Mouse (Mus musculus) retina, postnatal 7 days (tissue): ENCODE measurements around the gene Tnrc6c.

Experiments
- DNase-seq: peaks from one replicate; pipeline ENCODE4 v3.0.0-alpha.2; 2012; ENCODE audit warnings: low read depth, low spot score

Tnrc6c gene

GRCm38 (mm10) chr11:117653491-117654351 lies at the start of gene Tnrc6c:
Gene Tnrc6c (plus strand): TSS chr11:117654289.
- peak; percentile 70 for DNase-seq

GRCm38 (mm10) chr11:117606137-117606536 lies 48.0 kb upstream of the Tnrc6c start:
- DNase-seq = no peak

GRCm38 (mm10) chr11:117606605-117607203 lies 47.4 kb upstream of the Tnrc6c start:
- DNase-seq = no peak

GRCm38 (mm10) chr11:117608141-117608789 lies 45.8 kb upstream of the Tnrc6c start:
- no peak for DNase-seq

GRCm38 (mm10) chr11:117608976-117609375 lies 45.1 kb upstream of the Tnrc6c start:
- DNase-seq = no peak

- no peak for DNase-seq
Measured at GRCm38 (mm10) chr11:117610589-117610988, 43.5 kb upstream of the Tnrc6c start.

- no peak for DNase-seq
Measured at GRCm38 (mm10) chr11:117611068-117611467, 43.0 kb upstream of the Tnrc6c start.

GRCm38 (mm10) chr11:117611860-117612259 lies 42.2 kb upstream of the Tnrc6c start:
- no peak for DNase-seq

GRCm38 (mm10) chr11:117612885-117613284 lies 41.2 kb upstream of the Tnrc6c start:
- no peak for DNase-seq

- no peak for DNase-seq
Measured at GRCm38 (mm10) chr11:117617368-117617908, 36.7 kb upstream of the Tnrc6c start.

GRCm38 (mm10) chr11:117618214-117618613 lies 35.9 kb upstream of the Tnrc6c start:
- DNase-seq = no peak

GRCm38 (mm10) chr11:117618774-117619173 lies 35.3 kb upstream of the Tnrc6c start:
- no peak for DNase-seq

- no peak for DNase-seq
Measured at GRCm38 (mm10) chr11:117619581-117619980, 34.5 kb upstream of the Tnrc6c start.

- DNase-seq = no peak
Measured at GRCm38 (mm10) chr11:117625196-117625595, 28.9 kb upstream of the Tnrc6c start.

- no peak for DNase-seq
Measured at GRCm38 (mm10) chr11:117626557-117626956, 27.5 kb upstream of the Tnrc6c start.

- DNase-seq = no peak
Measured at GRCm38 (mm10) chr11:117627060-117627562, 27.0 kb upstream of the Tnrc6c start.

GRCm38 (mm10) chr11:117627746-117628311 lies 26.3 kb upstream of the Tnrc6c start:
- no peak for DNase-seq

GRCm38 (mm10) chr11:117628312-117628779 lies 25.7 kb upstream of the Tnrc6c start:
- peak; percentile 46 for DNase-seq

GRCm38 (mm10) chr11:117629865-117630264 lies 24.2 kb upstream of the Tnrc6c start:
- DNase-seq = no peak

GRCm38 (mm10) chr11:117630868-117631565 lies 23.1 kb upstream of the Tnrc6c start:
- no peak for DNase-seq

- no peak for DNase-seq
Measured at GRCm38 (mm10) chr11:117633310-117633709, 20.8 kb upstream of the Tnrc6c start.
